Mouse (Mus musculus): ENCODE results near the gene B4galnt3. TPM values are rescaled to one million over a fixed set of nuclear protein-coding genes. Genes with fewer than 3 reads are reported as not detected.

The B4galnt3 gene
- polyA plus RNA-seq, 1 experiment: 15.7 TPM

DNA sequence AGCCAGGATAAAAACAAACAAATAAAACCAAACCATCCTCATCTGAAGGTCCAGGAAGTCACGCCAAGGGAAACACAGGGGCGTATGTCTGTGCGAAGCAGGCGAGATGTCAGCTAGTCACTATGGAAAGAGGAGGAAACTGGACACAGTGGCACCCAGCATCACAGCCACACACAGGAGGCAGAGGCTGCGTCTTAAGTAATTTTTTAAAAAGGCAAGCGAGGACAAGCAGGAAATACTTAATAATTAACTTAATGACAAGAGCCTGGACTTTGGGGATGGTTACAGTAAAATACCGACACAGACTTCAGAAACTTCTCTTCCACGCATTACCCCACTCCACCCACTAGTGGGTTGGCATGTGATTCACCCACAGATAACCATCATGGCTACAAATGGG is 51.8 kb downstream of the B4galnt3 start:
- H3K36me3 ChIP-seq (ENCODE audit: control insufficient read depth, insufficient read depth, low read length, poor library complexity, severe bottlenecking): no peaks in the 10 kb centered on the region
- H3K4me3 ChIP-seq (ENCODE audit: low read depth, low read length): no peak overlapping the region
- H3K4me1 ChIP-seq (ENCODE audit: control insufficient read depth, insufficient read depth, low read length): no peaks in the 10 kb centered on the region
- H3K27ac ChIP-seq (ENCODE audit: insufficient read depth, low read length): no peak overlapping the region
- TF ChIP-seq CTCF (IDR thresholded peaks at IDR 0.05; ENCODE audit: low read depth, low read length) (no peak), EP300 (IDR thresholded peaks at IDR 0.05; ENCODE audit: insufficient read depth, low read depth, low read length) (no peak), POLR2A (IDR thresholded peaks at IDR 0.05; ENCODE audit: insufficient read depth, low read length) (no peak)
- H3K27me3 ChIP-seq (ENCODE audit: control insufficient read depth, insufficient read depth, low read length, poor library complexity, severe bottlenecking): no peaks in the 10 kb centered on the region
- H3K9me3 ChIP-seq (replicated peaks; ENCODE audit: control insufficient read depth, insufficient read depth, low read length, poor library complexity, severe bottlenecking): no peaks in the 10 kb centered on the region
- no peak overlapping the region for H3K9ac ChIP-seq (ENCODE audit: low read depth, poor library complexity, severe bottlenecking)

DNA sequence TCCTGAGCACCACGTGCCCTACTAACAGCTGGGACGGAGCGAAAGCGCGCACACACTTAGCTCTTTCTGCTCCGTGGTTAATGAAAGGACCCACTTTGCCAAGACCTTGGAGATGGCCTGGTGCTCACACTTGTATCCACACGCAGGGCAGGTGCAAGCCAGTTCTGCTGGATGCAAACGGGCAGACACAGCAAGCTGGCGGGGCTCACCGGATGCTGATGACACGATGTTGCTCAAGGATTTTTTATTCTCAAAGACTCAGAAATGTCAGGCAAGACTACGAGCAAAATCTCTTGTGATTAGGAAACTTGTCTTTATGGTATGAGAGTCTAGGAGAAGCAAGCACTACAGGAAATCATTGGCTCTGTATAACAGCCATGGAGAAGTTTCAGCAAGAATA is 52.9 kb downstream of the B4galnt3 start:
- H3K4me1 ChIP-seq (ENCODE audit: control insufficient read depth, insufficient read depth, low read length): peaks cover under 1% of the 10 kb centered on the region
- H3K27ac ChIP-seq (ENCODE audit: insufficient read depth, low read length): no peak overlapping the region
- H3K4me3 ChIP-seq (ENCODE audit: low read depth, low read length): no peak overlapping the region
- H3K9me3 ChIP-seq (replicated peaks; ENCODE audit: control insufficient read depth, insufficient read depth, low read length, poor library complexity, severe bottlenecking): no peaks in the 10 kb centered on the region
- no peak overlapping the region for H3K9ac ChIP-seq (ENCODE audit: low read depth, poor library complexity, severe bottlenecking)
- no peak for TF ChIP-seq POLR2A (IDR thresholded peaks at IDR 0.05; ENCODE audit: insufficient read depth, low read length)
- no peak for TF ChIP-seq EP300 (IDR thresholded peaks at IDR 0.05; ENCODE audit: insufficient read depth, low read depth, low read length)
- no peak for TF ChIP-seq CTCF (IDR thresholded peaks at IDR 0.05; ENCODE audit: low read depth, low read length)
- no peaks in the 10 kb centered on the region for H3K36me3 ChIP-seq (ENCODE audit: control insufficient read depth, insufficient read depth, low read length, poor library complexity, severe bottlenecking)
- no peaks in the 10 kb centered on the region for H3K27me3 ChIP-seq (ENCODE audit: control insufficient read depth, insufficient read depth, low read length, poor library complexity, severe bottlenecking)

GRCm38 (mm10) chr6:120240461-120240860 is 53.9 kb downstream of the B4galnt3 start:
- TF ChIP-seq CTCF (IDR thresholded peaks at IDR 0.05; ENCODE audit: low read depth, low read length): no peak
- TF ChIP-seq EP300 (IDR thresholded peaks at IDR 0.05; ENCODE audit: insufficient read depth, low read depth, low read length): no peak
- no peak for TF ChIP-seq POLR2A (IDR thresholded peaks at IDR 0.05; ENCODE audit: insufficient read depth, low read length)
- H3K9me3 ChIP-seq (replicated peaks; ENCODE audit: control insufficient read depth, insufficient read depth, low read length, poor library complexity, severe bottlenecking): no peaks in the 10 kb centered on the region
- no peak overlapping the region for H3K27ac ChIP-seq (ENCODE audit: insufficient read depth, low read length)
- no peak overlapping the region for H3K9ac ChIP-seq (ENCODE audit: low read depth, poor library complexity, severe bottlenecking)
- no peaks in the 10 kb centered on the region for H3K27me3 ChIP-seq (ENCODE audit: control insufficient read depth, insufficient read depth, low read length, poor library complexity, severe bottlenecking)
- no peak overlapping the region for H3K4me3 ChIP-seq (ENCODE audit: low read depth, low read length)
- H3K4me1 ChIP-seq (ENCODE audit: control insufficient read depth, insufficient read depth, low read length): peaks cover 3% of the 10 kb centered on the region
- H3K36me3 ChIP-seq (ENCODE audit: control insufficient read depth, insufficient read depth, low read length, poor library complexity, severe bottlenecking): no peaks in the 10 kb centered on the region

DNA sequence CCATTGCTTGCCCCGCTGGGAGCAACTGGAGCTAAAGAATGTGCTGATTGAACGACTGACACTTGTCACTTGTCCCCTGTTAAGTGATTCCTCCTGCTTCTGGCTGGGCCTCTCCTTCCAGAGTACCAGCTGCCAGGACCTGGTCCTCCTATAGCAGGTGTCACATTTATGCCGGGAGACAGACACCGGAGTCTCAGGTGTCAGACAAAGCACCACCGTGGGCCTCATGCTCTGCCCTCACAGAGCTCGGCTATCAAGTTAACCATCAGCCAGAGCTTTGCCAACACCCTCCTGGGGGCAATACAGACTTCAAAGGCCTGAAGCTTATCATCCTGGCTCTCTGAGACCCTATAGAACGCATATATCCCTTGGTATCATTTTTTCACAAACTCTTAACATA is 58.5 kb downstream of the B4galnt3 start:
- H3K4me3 ChIP-seq (ENCODE audit: low read depth, low read length): no peak overlapping the region
- H3K4me1 ChIP-seq (ENCODE audit: control insufficient read depth, insufficient read depth, low read length): peaks cover 3% of the 10 kb centered on the region
- H3K36me3 ChIP-seq (ENCODE audit: control insufficient read depth, insufficient read depth, low read length, poor library complexity, severe bottlenecking): no peaks in the 10 kb centered on the region
- H3K9me3 ChIP-seq (replicated peaks; ENCODE audit: control insufficient read depth, insufficient read depth, low read length, poor library complexity, severe bottlenecking): no peaks in the 10 kb centered on the region
- H3K27me3 ChIP-seq (ENCODE audit: control insufficient read depth, insufficient read depth, low read length, poor library complexity, severe bottlenecking): no peaks in the 10 kb centered on the region
- H3K27ac ChIP-seq (ENCODE audit: insufficient read depth, low read length): no peak overlapping the region
- TF ChIP-seq POLR2A (IDR thresholded peaks at IDR 0.05; ENCODE audit: insufficient read depth, low read length) (no peak), CTCF (IDR thresholded peaks at IDR 0.05; ENCODE audit: low read depth, low read length) (no peak), EP300 (IDR thresholded peaks at IDR 0.05; ENCODE audit: insufficient read depth, low read depth, low read length) (no peak)
- H3K9ac ChIP-seq (ENCODE audit: low read depth, poor library complexity, severe bottlenecking): no peak overlapping the region

- Histone ChIP-seq H3K9ac (ENCODE audit: low read depth, poor library complexity, severe bottlenecking) (no peak overlapping the region), H3K27ac (ENCODE audit: insufficient read depth, low read length) (no peak overlapping the region), H3K4me1 (ENCODE audit: control insufficient read depth, insufficient read depth, low read length) (peaks cover 3% of the 10 kb centered on the region), H3K36me3 (ENCODE audit: control insufficient read depth, insufficient read depth, low read length, poor library complexity, severe bottlenecking) (no peaks in the 10 kb centered on the region), H3K9me3 (replicated peaks; ENCODE audit: control insufficient read depth, insufficient read depth, low read length, poor library complexity, severe bottlenecking) (no peaks in the 10 kb centered on the region), H3K27me3 (ENCODE audit: control insufficient read depth, insufficient read depth, low read length, poor library complexity, severe bottlenecking) (no peaks in the 10 kb centered on the region), H3K4me3 (ENCODE audit: low read depth, low read length) (no peak overlapping the region)
- TF ChIP-seq EP300 (IDR thresholded peaks at IDR 0.05; ENCODE audit: insufficient read depth, low read depth, low read length) (no peak), POLR2A (IDR thresholded peaks at IDR 0.05; ENCODE audit: insufficient read depth, low read length) (no peak), CTCF (IDR thresholded peaks at IDR 0.05; ENCODE audit: low read depth, low read length) (no peak)
These were observed 61.5 kb downstream of the B4galnt3 start for GRCm38 (mm10) chr6:120232885-120233284.

DNA sequence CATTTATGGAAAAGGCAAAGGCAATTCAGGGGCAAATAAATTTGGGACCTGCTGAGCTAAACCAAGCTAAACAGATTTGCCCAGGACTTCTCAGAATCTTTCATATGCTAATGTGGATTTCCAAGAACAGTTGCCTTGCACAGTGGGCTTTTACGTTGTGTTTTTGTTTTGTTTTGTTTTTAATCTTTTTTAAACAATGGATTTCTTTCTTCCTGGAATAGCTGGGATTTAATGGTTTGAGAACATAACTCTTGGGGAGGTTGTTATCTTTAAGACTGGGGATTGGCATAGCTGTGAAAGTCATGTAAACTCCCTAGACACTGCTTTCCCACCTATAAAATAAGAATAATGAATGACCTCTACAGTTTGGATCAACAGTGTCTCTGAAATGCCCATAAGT is 63.9 kb downstream of the B4galnt3 start:
- no peaks in the 10 kb centered on the region for H3K27me3 ChIP-seq (ENCODE audit: control insufficient read depth, insufficient read depth, low read length, poor library complexity, severe bottlenecking)
- H3K36me3 ChIP-seq (ENCODE audit: control insufficient read depth, insufficient read depth, low read length, poor library complexity, severe bottlenecking): no peaks in the 10 kb centered on the region
- no peak for TF ChIP-seq CTCF (IDR thresholded peaks at IDR 0.05; ENCODE audit: low read depth, low read length)
- TF ChIP-seq EP300 (IDR thresholded peaks at IDR 0.05; ENCODE audit: insufficient read depth, low read depth, low read length): no peak
- TF ChIP-seq POLR2A (IDR thresholded peaks at IDR 0.05; ENCODE audit: insufficient read depth, low read length): no peak
- H3K27ac ChIP-seq (ENCODE audit: insufficient read depth, low read length): peak overlapping the region; percentile 47; the same call in 1 of the 2 replicates
- no peaks in the 10 kb centered on the region for H3K9me3 ChIP-seq (replicated peaks; ENCODE audit: control insufficient read depth, insufficient read depth, low read length, poor library complexity, severe bottlenecking)
- no peak overlapping the region for H3K4me3 ChIP-seq (ENCODE audit: low read depth, low read length)
- H3K9ac ChIP-seq (ENCODE audit: low read depth, poor library complexity, severe bottlenecking): no peak overlapping the region
- H3K4me1 ChIP-seq (ENCODE audit: control insufficient read depth, insufficient read depth, low read length): no peaks in the 10 kb centered on the region

All from ES-Bruce4 (cell line).